Mouse (Mus musculus): ENCODE data around the gene Carhsp1. TPM values are rescaled to one million over a fixed set of nuclear protein-coding genes. Genes with fewer than 3 reads are reported as not detected.

The Carhsp1 gene
- total and polyA plus RNA-seq, 2 experiments = 55.6 to 126 TPM

DNA sequence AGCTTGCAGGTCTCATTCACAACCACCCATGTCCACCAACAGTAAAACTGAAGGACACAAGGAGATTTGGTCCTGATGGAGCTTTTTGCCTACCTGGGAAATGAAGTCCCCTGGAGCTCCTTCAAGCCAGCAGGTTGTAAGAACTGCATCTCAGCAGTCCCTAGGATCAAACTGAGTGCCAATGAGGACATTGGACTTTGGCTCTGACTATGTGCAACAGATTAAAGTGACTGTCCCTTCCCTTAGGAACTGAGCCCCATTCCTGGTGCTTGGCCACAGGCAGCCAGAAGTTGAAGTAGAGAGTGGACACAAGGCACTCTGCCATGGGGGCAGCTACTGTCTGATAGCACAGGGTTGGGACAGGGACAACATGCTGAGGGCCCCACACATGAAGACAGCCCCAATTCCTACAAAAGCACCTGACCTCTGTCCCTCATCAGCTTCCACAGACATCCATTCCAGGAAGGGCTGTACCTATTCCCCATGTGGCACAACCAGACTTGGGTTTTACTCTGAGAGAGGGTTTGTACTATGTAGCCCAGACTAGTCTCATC lies 15.7 kb upstream of the Carhsp1 start:
- no peak overlapping the region for H3K4me3 ChIP-seq (ENCODE audit: insufficient read depth, low read depth, low read length)
- no peaks in the 10 kb centered on the region for H3K79me2 ChIP-seq (ENCODE audit: control insufficient read depth, insufficient read depth, low read length)
- H3K27ac ChIP-seq (replicated peaks; ENCODE audit: insufficient read depth, low read depth, low read length) = 0 out of 2 replicates have a peak overlapping the region, but pooled peaks have one; percentile 2
- DNase-seq (ENCODE audit: extremely low read depth, low read depth, low spot score) = peak; percentile 81
- H3K4me1 ChIP-seq (ENCODE audit: control insufficient read depth, insufficient read depth, low read length) = peaks cover 11% of the 10 kb centered on the region
- no peak overlapping the region for H3K9ac ChIP-seq (ENCODE audit: low read depth, low read length)
- TF ChIP-seq CTCF (IDR thresholded peaks at IDR 0.05; ENCODE audit: low read depth, low read length) (no peak), POLR2A (IDR thresholded peaks at IDR 0.05; ENCODE audit: extremely low read depth, insufficient read depth, low read length) (no peak)
- peaks cover 28% of the 10 kb centered on the region for H3K36me3 ChIP-seq (ENCODE audit: control insufficient read depth, insufficient read depth, low read length)
- H3K27me3 ChIP-seq (ENCODE audit: control insufficient read depth, insufficient read depth, low read length) = no peaks in the 10 kb centered on the region

DNA sequence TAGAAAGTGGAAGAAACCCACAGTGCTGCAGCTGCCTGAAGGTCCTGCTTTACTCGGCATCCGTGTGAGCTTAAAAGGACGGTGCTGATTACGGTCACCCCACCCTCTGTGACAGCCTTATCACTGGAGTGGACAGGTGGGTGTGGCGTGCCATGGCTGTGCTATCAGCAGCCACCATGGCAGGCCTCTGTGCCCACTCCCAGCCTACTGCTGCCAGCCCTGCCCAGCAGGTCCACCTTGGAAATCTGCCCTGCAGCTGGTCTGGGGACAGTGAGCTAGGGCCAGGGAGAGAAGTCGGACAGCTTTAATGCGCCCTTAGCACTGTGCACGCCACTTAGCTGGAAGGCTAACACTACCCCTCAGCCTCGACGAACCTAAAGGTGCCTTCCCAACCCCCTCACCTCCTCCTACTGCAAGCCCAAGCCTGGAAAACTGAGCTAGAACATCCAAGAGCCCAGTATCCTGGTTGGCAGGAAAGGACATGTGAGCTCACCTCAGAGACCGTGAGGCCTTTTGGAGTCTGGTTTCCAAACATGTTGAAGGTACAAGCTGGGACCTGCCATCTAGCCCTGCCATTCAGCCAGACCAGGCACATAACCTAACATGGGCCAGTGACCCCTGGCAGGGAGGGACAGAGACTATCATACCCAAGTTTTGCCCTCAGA lies 15.0 kb upstream of the Carhsp1 start:
- Histone ChIP-seq H3K27me3 (ENCODE audit: control insufficient read depth, insufficient read depth, low read length) (no peaks in the 10 kb centered on the region), H3K79me2 (ENCODE audit: control insufficient read depth, insufficient read depth, low read length) (no peaks in the 10 kb centered on the region), H3K9ac (ENCODE audit: low read depth, low read length) (no peak overlapping the region), H3K4me3 (ENCODE audit: insufficient read depth, low read depth, low read length) (no peak overlapping the region), H3K36me3 (ENCODE audit: control insufficient read depth, insufficient read depth, low read length) (peaks cover 23% of the 10 kb centered on the region), H3K4me1 (ENCODE audit: control insufficient read depth, insufficient read depth, low read length) (peaks cover 11% of the 10 kb centered on the region), H3K27ac (replicated peaks; ENCODE audit: insufficient read depth, low read depth, low read length) (no peak overlapping the region)
- no peak for TF ChIP-seq CTCF (IDR thresholded peaks at IDR 0.05; ENCODE audit: low read depth, low read length)
- no peak for TF ChIP-seq POLR2A (IDR thresholded peaks at IDR 0.05; ENCODE audit: extremely low read depth, insufficient read depth, low read length)
- DNase-seq (ENCODE audit: extremely low read depth, low read depth, low spot score) = no peak
- 76% methylated on average over 11 of the region's 11 CpGs for WGBS

- WGBS = 62% methylated on average over 7 of the region's 7 CpGs
- Histone ChIP-seq H3K27ac (replicated peaks; ENCODE audit: insufficient read depth, low read depth, low read length) (no peak overlapping the region), H3K4me1 (ENCODE audit: control insufficient read depth, insufficient read depth, low read length) (peaks cover 11% of the 10 kb centered on the region), H3K9ac (ENCODE audit: low read depth, low read length) (no peak overlapping the region), H3K4me3 (ENCODE audit: insufficient read depth, low read depth, low read length) (no peak overlapping the region), H3K36me3 (ENCODE audit: control insufficient read depth, insufficient read depth, low read length) (peaks cover 16% of the 10 kb centered on the region), H3K27me3 (ENCODE audit: control insufficient read depth, insufficient read depth, low read length) (no peaks in the 10 kb centered on the region), H3K79me2 (ENCODE audit: control insufficient read depth, insufficient read depth, low read length) (no peaks in the 10 kb centered on the region)
- peak; percentile 45 for DNase-seq (ENCODE audit: extremely low read depth, low read depth, low spot score)
- TF ChIP-seq POLR2A (IDR thresholded peaks at IDR 0.05; ENCODE audit: extremely low read depth, insufficient read depth, low read length) (no peak), CTCF (IDR thresholded peaks at IDR 0.05; ENCODE audit: low read depth, low read length) (peak; percentile 80)
Observed at GRCm38 (mm10) chr16:8686121-8686870, 14.3 kb upstream of the Carhsp1 start.

- Histone ChIP-seq H3K27me3 (ENCODE audit: control insufficient read depth, insufficient read depth, low read length) (no peaks in the 10 kb centered on the region), H3K27ac (replicated peaks; ENCODE audit: insufficient read depth, low read depth, low read length) (no peak overlapping the region), H3K4me3 (ENCODE audit: insufficient read depth, low read depth, low read length) (no peak overlapping the region), H3K36me3 (ENCODE audit: control insufficient read depth, insufficient read depth, low read length) (peaks cover 9% of the 10 kb centered on the region; the same call in 1 of the 2 replicates), H3K4me1 (ENCODE audit: control insufficient read depth, insufficient read depth, low read length) (peaks cover 11% of the 10 kb centered on the region), H3K79me2 (ENCODE audit: control insufficient read depth, insufficient read depth, low read length) (no peaks in the 10 kb centered on the region), H3K9ac (ENCODE audit: low read depth, low read length) (no peak overlapping the region)
- no peak for DNase-seq (ENCODE audit: extremely low read depth, low read depth, low spot score)
- WGBS = 37% methylated on average over 4 of the region's 4 CpGs
- no peak for TF ChIP-seq CTCF (IDR thresholded peaks at IDR 0.05; ENCODE audit: low read depth, low read length)
- no peak for TF ChIP-seq POLR2A (IDR thresholded peaks at IDR 0.05; ENCODE audit: extremely low read depth, insufficient read depth, low read length)
Observed at GRCm38 (mm10) chr16:8685087-8685486, 13.1 kb upstream of the Carhsp1 start.

GRCm38 (mm10) chr16:8680470-8680869 lies 8.5 kb upstream of the Carhsp1 start, which contains the start of gene Gm5767:
Gm5767 (plus strand) TSS chr16:8680770.
- no peaks in the 10 kb centered on the region for H3K27me3 ChIP-seq (ENCODE audit: control insufficient read depth, insufficient read depth, low read length)
- WGBS = 92% methylated on average over 5 of the region's 5 CpGs
- H3K36me3 ChIP-seq (ENCODE audit: control insufficient read depth, insufficient read depth, low read length) = no peaks in the 10 kb centered on the region
- no peak within 1 kb of the TSS for H3K27ac ChIP-seq (replicated peaks; ENCODE audit: insufficient read depth, low read depth, low read length)
- H3K4me3 ChIP-seq (ENCODE audit: insufficient read depth, low read depth, low read length) = no peak within 1 kb of the TSS
- TF ChIP-seq CTCF (IDR thresholded peaks at IDR 0.05; ENCODE audit: low read depth, low read length) (no peak), POLR2A (IDR thresholded peaks at IDR 0.05; ENCODE audit: extremely low read depth, insufficient read depth, low read length) (no peak)
- H3K4me1 ChIP-seq (ENCODE audit: control insufficient read depth, insufficient read depth, low read length) = peaks cover 3% of the 10 kb centered on the region
- DNase-seq (ENCODE audit: extremely low read depth, low read depth, low spot score) = no peak
- H3K9ac ChIP-seq (ENCODE audit: low read depth, low read length) = no peak within 1 kb of the TSS
- no peaks in the 10 kb centered on the region for H3K79me2 ChIP-seq (ENCODE audit: control insufficient read depth, insufficient read depth, low read length)
